Mouse (Mus musculus) thymus, adult 2 months (tissue): ENCODE results near the gene Sh3bgrl3.

Experiments used
- CTCF ChIP-seq: fragments of 200-500 bp; IDR thresholded peaks from 2 replicates; pipeline ENCODE4 v1.5.1; 2012; ENCODE audit warnings: mild to moderate bottlenecking, control low read depth, low read length, moderate library complexity, borderline replicate concordance; ENCODE audit not compliant: control insufficient read depth, poor library complexity, insufficient read depth; ENCODE audit errors: extremely low read depth
- POLR2A ChIP-seq: fragments of 200-500 bp; IDR thresholded peaks from 2 replicates; pipeline ENCODE4 v1.6.1; 2012; ENCODE audit warnings: mild to moderate bottlenecking, low read length, control low read depth, moderate library complexity; ENCODE audit not compliant: control insufficient read depth, poor library complexity, insufficient read depth; ENCODE audit errors: extremely low read depth

DNA sequence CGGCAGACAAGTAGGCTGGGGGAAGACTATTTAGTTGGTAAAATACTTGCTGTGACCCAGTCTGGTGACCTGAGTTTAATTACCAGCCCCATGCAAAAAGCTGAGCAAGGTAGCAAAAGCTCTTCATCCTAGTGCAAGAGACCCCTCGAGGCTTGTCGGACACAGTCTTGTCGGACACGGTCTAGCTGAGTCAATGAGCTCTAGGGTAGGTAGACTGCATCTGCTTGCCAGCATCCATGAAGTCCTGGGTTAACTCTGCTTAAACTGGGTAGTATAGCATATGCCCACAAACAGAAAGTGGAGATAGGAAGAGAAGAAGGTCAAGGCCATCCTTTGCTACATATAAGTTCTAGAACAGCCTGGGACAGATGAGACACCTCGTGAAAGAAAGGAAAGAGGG is 30.2 kb upstream of the Sh3bgrl3 start:
- no peak for TF ChIP-seq CTCF
- no peak for TF ChIP-seq POLR2A
